Mouse (Mus musculus): ENCODE measurements around the gene Tmem86b. TPM values are rescaled to one million over a fixed set of nuclear protein-coding genes. Genes with fewer than 3 reads are reported as not detected.
A peak's percentile ranks its signal among the peaks of the same experiment; 100 is the strongest.

Tmem86b gene
- polyA plus RNA-seq, 1 experiment from 2014 or later: 0.22 TPM

- Histone ChIP-seq H3K4me2 (replicated peaks; ENCODE audit: low read depth) (no peak overlapping the region), H3K9ac (ENCODE audit: low read length) (no peak overlapping the region), H3K36me3 (ENCODE audit: control insufficient read depth, insufficient read depth, low read length) (peaks cover 10% of the 10 kb centered on the region), H3K9me3 (ENCODE audit: control insufficient read depth, low read length) (no peaks in the 10 kb centered on the region), H3K27ac (replicated peaks) (no peak overlapping the region), H3K27me3 (ENCODE audit: control insufficient read depth, insufficient read depth, low read length) (no peaks in the 10 kb centered on the region), H3K4me1 (replicated peaks; ENCODE audit: control insufficient read depth, insufficient read depth) (no peaks in the 10 kb centered on the region), H3K4me3 (ENCODE audit: low read depth, low read length) (no peak overlapping the region)
- WGBS: 93% methylated on average over 8 of the region's 8 CpGs
- no peak for ATAC-seq (ENCODE audit: low FRiP score, low TSS enrichment)
- no peak for DNase-seq (ENCODE audit: low spot score)
- no peak for TF ChIP-seq CTCF (IDR thresholded peaks at IDR 0.05; ENCODE audit: low read depth)
- no peak for TF ChIP-seq EP300 (optimal IDR thresholded peaks at IDR 0.05)
These were observed 37.3 kb upstream of the Tmem86b start for GRCm38 (mm10) chr7:4668506-4668905.

- H3K4me3 ChIP-seq (ENCODE audit: low read depth, low read length): no peak overlapping the region
- no peaks in the 10 kb centered on the region for H3K9me3 ChIP-seq (ENCODE audit: control insufficient read depth, low read length)
- H3K9ac ChIP-seq (ENCODE audit: low read length): no peak overlapping the region
- TF ChIP-seq EP300 (optimal IDR thresholded peaks at IDR 0.05) (no peak), CTCF (IDR thresholded peaks at IDR 0.05; ENCODE audit: low read depth) (no peak)
- 96% methylated on average over 5 of the region's 5 CpGs for WGBS
- H3K36me3 ChIP-seq (ENCODE audit: control insufficient read depth, insufficient read depth, low read length): peaks cover 8% of the 10 kb centered on the region
- H3K27ac ChIP-seq (replicated peaks): no peak overlapping the region
- peak; percentile 9 for DNase-seq (ENCODE audit: low spot score)
- H3K27me3 ChIP-seq (ENCODE audit: control insufficient read depth, insufficient read depth, low read length): no peaks in the 10 kb centered on the region
- H3K4me1 ChIP-seq (replicated peaks; ENCODE audit: control insufficient read depth, insufficient read depth): no peaks in the 10 kb centered on the region
- no peak overlapping the region for H3K4me2 ChIP-seq (replicated peaks; ENCODE audit: low read depth)
- ATAC-seq (ENCODE audit: low FRiP score, low TSS enrichment): no peak
These were observed 35.6 kb upstream of the Tmem86b start for GRCm38 (mm10) chr7:4666871-4667270.

GRCm38 (mm10) chr7:4663742-4664141 lies 32.5 kb upstream of the Tmem86b start:
- no peak for DNase-seq (ENCODE audit: low spot score)
- 88% methylated on average over 2 of the region's 2 CpGs for WGBS
- Histone ChIP-seq H3K27ac (replicated peaks) (no peak overlapping the region), H3K4me2 (replicated peaks; ENCODE audit: low read depth) (no peak overlapping the region), H3K36me3 (ENCODE audit: control insufficient read depth, insufficient read depth, low read length) (peaks cover 3% of the 10 kb centered on the region), H3K4me3 (ENCODE audit: low read depth, low read length) (no peak overlapping the region), H3K9me3 (ENCODE audit: control insufficient read depth, low read length) (no peaks in the 10 kb centered on the region), H3K4me1 (replicated peaks; ENCODE audit: control insufficient read depth, insufficient read depth) (no peaks in the 10 kb centered on the region), H3K9ac (ENCODE audit: low read length) (no peak overlapping the region), H3K27me3 (ENCODE audit: control insufficient read depth, insufficient read depth, low read length) (no peaks in the 10 kb centered on the region)
- ATAC-seq (ENCODE audit: low FRiP score, low TSS enrichment): no peak
- TF ChIP-seq EP300 (optimal IDR thresholded peaks at IDR 0.05): no peak

GRCm38 (mm10) chr7:4663179-4663578 lies 32.0 kb upstream of the Tmem86b start:
- DNase-seq (ENCODE audit: low spot score) (no peak), ATAC-seq (ENCODE audit: low FRiP score, low TSS enrichment) (no peak)
- Histone ChIP-seq H3K9ac (ENCODE audit: low read length) (no peak overlapping the region), H3K27ac (replicated peaks) (no peak overlapping the region), H3K4me1 (replicated peaks; ENCODE audit: control insufficient read depth, insufficient read depth) (no peaks in the 10 kb centered on the region), H3K36me3 (ENCODE audit: control insufficient read depth, insufficient read depth, low read length) (peaks cover 3% of the 10 kb centered on the region; the same call in 1 of the 2 replicates), H3K9me3 (ENCODE audit: control insufficient read depth, low read length) (no peaks in the 10 kb centered on the region), H3K4me2 (replicated peaks; ENCODE audit: low read depth) (no peak overlapping the region), H3K27me3 (ENCODE audit: control insufficient read depth, insufficient read depth, low read length) (no peaks in the 10 kb centered on the region), H3K4me3 (ENCODE audit: low read depth, low read length) (no peak overlapping the region)
- TF ChIP-seq CTCF (IDR thresholded peaks at IDR 0.05; ENCODE audit: low read depth) (no peak), EP300 (optimal IDR thresholded peaks at IDR 0.05) (no peak)
- WGBS: 69% methylated on average over 8 of the region's 8 CpGs

- ATAC-seq (ENCODE audit: low FRiP score, low TSS enrichment): no peak
- no peak for DNase-seq (ENCODE audit: low spot score)
- no peaks in the 10 kb centered on the region for H3K9me3 ChIP-seq (ENCODE audit: control insufficient read depth, low read length)
- 0 out of 2 replicates have a peak, but pooled peaks cover 4% of the 10 kb centered on the region for H3K4me1 ChIP-seq (replicated peaks; ENCODE audit: control insufficient read depth, insufficient read depth)
- H3K36me3 ChIP-seq (ENCODE audit: control insufficient read depth, insufficient read depth, low read length): peaks cover 3% of the 10 kb centered on the region; the same call in 1 of the 2 replicates
- H3K4me2 ChIP-seq (replicated peaks; ENCODE audit: low read depth): peak overlapping the region; percentile 83
- H3K4me3 ChIP-seq (ENCODE audit: low read depth, low read length): peak overlapping the region; percentile 93; the same call in 1 of the 2 replicates
- H3K27ac ChIP-seq (replicated peaks): peak overlapping the region; percentile 98; the same call in 1 of the 2 replicates
- H3K27me3 ChIP-seq (ENCODE audit: control insufficient read depth, insufficient read depth, low read length): no peaks in the 10 kb centered on the region
- TF ChIP-seq EP300 (optimal IDR thresholded peaks at IDR 0.05) (no peak), CTCF (IDR thresholded peaks at IDR 0.05; ENCODE audit: low read depth) (no peak)
- 50% methylated on average over 3 of the region's 3 CpGs for WGBS
- H3K9ac ChIP-seq (ENCODE audit: low read length): peak overlapping the region; percentile 96; the same call in 1 of the 2 replicates
These were observed 28.8 kb upstream of the Tmem86b start for GRCm38 (mm10) chr7:4659911-4660443.

- peak within 1 kb of the TSS; percentile 98 for H3K27ac ChIP-seq (replicated peaks)
These were observed 27.8 kb upstream of the Tmem86b start, which contains the start of gene Ppp6r1 for GRCm38 (mm10) chr7:4658912-4659551. Gene Ppp6r1 (minus strand): TSS chr7:4659019.

More at GRCm38 (mm10) chr7:4658912-4659551, 27.8 kb upstream of the Tmem86b start, which contains the start of gene Ppp6r1:
- DNase-seq (ENCODE audit: low spot score) (peak; percentile 97), ATAC-seq (ENCODE audit: low FRiP score, low TSS enrichment) (peak; percentile 97)
- no peaks in the 10 kb centered on the region for H3K9me3 ChIP-seq (ENCODE audit: control insufficient read depth, low read length)
- under 1% methylated on average over 51 of the region's 54 CpGs for WGBS
- no peaks in the 10 kb centered on the region for H3K27me3 ChIP-seq (ENCODE audit: control insufficient read depth, insufficient read depth, low read length)
- peak within 1 kb of the TSS; percentile 93 for H3K4me3 ChIP-seq (ENCODE audit: low read depth, low read length)
- TF ChIP-seq CTCF (IDR thresholded peaks at IDR 0.05; ENCODE audit: low read depth): peak; percentile 72
- no peak for TF ChIP-seq EP300 (optimal IDR thresholded peaks at IDR 0.05)
- peak within 1 kb of the TSS; percentile 83 for H3K4me2 ChIP-seq (replicated peaks; ENCODE audit: low read depth)
- peak within 1 kb of the TSS; percentile 96 for H3K9ac ChIP-seq (ENCODE audit: low read length)
- H3K36me3 ChIP-seq (ENCODE audit: control insufficient read depth, insufficient read depth, low read length): no peaks in the 10 kb centered on the region; the same call in 1 of the 2 replicates
- H3K4me1 ChIP-seq (replicated peaks; ENCODE audit: control insufficient read depth, insufficient read depth): 0 out of 2 replicates have a peak, but pooled peaks cover 5% of the 10 kb centered on the region

Measured in stomach, postnatal 0 days (tissue).